Mouse (Mus musculus) gastrocnemius, postnatal 14 days (tissue): ENCODE results near the gene Dnah14. TPM values are rescaled to one million over a fixed set of nuclear protein-coding genes. Genes with fewer than 3 reads are reported as not detected.

ENCODE experiments used
- DNase-seq: peaks from one replicate; pipeline ENCODE4 v3.0.0; 2021; ENCODE audit warnings: mixed read lengths
- intact Hi-C: fragments of 180-260 bp; cut with DNase I; formaldehyde crosslinking; loops from one replicate; pipeline ENCODE4 v1.15.1; 2025; ENCODE audit warnings: low total_unique reads
- total RNA-seq, 2 experiments: library from RNA; stranded (reverse); gene quantifications; 2 replicates each; pipeline ENCODE4 v1.2.3; 2021

Dnah14 gene
- total RNA-seq, 2 experiments from 2014 or later, result 0.24 to 0.37 TPM

DNA sequence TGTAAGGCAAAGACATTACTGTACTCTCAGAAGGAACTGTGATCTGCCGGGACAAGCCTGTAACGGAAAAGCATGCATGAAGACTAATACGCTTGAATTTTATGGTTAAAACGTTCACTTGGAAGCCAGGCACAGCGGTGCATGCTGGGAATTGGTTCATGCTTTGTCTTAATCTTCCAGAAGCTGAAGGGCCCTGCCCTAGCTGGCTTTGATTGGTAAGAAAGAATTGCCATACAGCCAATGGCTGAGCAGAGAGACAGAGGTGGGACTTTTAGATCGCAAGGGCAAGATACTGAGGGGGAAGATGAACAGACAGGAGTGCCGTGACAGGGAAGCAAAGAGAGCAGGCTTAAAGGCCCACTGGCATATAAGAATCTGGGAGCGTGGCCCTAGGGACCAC, 6.8 kb downstream of the Dnah14 start:
- intact Hi-C loops, result no loop called here
- DNase-seq, result peak; percentile 20

DNA sequence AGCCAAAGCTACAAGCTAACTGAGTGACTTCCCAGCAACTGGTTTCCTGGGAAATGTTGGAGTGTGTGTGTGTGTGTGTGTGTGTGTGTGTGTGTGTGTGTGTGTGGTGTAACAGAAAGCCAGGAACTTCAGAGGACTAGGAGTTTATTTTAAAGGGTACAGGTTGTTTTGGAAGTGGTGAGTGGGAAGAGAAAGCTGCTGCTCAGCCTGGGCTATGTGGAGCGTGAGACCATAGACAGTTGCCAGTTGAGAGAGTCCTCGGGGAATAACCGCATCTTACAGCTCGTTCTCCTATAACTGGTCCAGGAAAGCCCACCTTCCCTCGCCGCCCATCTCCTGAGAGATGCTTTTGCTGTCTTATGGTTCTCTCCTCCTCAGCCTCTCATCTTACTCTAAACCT, 12.8 kb downstream of the Dnah14 start:
- intact Hi-C loops, result no loop called here
- no peak for DNase-seq

DNA sequence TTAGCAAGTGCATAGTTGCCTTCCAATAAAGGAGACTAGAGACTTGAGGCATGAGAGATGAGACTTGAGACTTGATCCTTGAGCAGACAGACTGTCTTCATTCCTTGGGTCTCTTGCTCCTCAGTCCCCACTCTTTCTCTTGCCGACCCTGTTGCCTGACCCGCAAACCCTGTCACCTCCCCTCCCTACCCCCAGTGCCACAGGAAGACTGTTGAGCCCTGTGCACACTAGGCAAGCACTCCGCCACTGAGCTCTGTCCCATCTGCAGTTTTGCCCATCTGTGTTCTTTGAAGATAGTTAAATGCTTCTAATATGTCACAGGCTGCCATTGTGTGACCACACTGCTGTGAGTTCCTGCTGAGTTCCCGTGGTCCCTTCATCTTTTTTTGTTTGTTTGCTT, 23.0 kb downstream of the Dnah14 start:
- no peak for DNase-seq
- intact Hi-C loops, result no loop called here

DNA sequence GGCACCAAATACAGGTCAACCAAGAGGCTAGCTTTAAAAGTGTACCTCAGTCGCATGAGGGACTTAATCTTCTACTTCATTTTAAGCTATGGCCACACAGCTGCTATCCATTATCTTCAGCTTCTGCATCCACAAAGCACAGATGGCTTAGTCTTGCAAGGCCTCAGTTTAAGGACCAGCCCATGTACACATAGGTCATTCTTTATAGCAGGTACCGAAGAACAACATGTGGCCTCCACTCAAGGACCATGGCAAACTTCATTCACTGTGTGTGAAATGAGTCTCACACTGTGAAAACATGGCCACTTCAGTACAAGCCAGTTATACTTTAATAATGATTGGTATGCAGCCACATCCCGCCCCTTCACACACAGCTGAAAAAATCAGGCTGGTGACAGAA, 34.8 kb downstream of the Dnah14 start:
- intact Hi-C loops, result loop anchor here (10.0 kb wide), 1 partner anchor 336 kb away; no protein-coding TSS in a partner anchor
- DNase-seq, result no peak

DNA sequence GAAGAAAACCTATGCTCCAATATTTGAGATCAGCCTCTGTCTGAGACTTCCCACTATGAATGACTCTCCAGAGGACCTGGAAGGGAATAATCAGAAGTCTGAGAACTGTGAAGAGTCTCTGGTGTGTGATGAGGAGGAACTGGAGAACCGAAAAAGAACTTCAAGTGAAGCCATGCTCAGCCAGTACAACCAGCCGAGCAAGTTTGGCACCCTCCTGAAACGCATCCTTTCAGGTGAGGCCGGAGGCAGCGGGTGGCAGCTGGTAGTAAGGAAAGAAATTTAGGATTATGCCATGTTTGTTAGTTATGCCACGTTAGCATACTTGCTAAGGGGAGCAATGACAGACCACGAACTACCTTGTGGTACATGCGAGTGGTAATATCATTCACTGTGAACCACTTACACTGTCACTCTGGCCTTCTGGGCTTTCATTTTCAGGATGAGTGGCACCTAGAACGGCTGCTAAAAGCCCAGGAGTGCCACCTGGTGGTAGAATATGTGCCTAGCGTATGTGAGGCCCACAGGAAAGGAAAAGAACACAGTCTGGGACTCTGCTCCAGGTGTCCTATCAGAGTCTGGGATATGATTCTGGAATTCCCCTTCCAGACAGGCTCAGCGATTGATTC, 39.6 kb downstream of the Dnah14 start:
- intact Hi-C loops, result loop anchor here (10.0 kb wide), 1 partner anchor 341 kb away; no protein-coding TSS in a partner anchor
- peak; percentile 58 for DNase-seq

DNA sequence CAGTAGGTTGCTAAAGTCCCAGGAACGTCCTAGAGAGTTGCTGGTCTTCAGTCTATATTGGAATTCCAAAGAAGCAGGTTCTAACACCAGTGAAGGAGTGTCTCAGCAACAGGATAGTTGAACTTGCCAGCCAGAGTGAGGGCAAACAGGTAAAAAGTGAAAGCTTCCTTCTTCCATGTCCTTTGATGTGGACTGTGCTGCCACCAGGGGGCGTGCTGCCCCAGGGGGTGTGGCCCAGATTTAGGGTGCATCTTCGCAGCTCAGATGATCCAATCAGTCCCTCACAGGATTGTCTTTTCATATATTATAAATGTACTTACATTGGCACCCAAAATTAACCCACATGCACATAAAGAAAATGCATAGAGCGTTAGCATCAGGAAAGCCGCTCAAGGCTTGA, 41.0 kb downstream of the Dnah14 start:
- DNase-seq, result no peak
- intact Hi-C loops, result loop anchor here (10.0 kb wide), 1 partner anchor 343 kb away; no protein-coding TSS in a partner anchor

DNA sequence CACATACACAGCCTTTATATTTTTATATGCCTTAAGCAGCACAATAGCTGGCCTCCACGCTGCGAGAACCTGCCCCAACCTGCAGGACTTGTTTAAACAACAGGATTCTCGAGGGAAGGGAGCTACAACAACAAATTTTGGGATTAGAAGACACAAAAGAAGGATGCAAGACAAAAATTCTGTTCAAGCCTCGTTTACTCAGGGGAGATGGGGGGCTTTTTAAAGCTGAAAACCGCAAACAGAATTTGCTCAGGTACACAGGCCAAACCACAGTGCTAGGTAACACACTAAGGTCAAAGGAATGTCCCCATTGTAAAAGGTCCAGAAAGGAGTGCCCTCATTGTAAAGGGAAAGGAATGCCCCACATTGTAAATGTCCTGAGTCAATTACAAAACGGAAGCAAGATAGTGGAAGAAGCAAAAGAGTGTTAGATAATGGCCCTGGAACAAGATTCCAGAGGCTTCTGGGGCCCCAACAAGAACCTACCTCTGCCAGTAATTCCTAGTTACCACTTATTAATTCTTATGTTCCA, 46.9 kb downstream of the Dnah14 start:
- intact Hi-C loops, result no loop called here
- DNase-seq, result no peak

DNA sequence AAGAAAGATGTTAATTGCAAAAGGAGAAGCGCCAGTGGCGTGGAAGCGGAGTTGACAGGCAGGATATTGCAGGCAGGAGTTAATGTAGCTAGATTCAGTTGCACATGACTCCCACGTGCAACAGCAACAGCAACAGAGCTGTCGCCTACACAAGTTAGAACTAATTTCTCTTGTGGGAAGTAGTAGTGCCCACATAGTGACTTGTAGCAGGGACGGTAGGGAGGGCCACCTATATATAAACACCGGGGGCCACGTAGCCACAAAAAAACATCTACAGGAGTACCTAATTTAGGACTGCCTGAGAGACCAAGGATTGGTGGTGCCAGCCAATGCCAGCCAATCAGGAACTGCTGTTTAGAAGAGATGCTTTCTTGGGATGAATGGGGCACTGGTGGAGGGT, 48.5 kb downstream of the Dnah14 start:
- intact Hi-C loops, result no loop called here

DNA sequence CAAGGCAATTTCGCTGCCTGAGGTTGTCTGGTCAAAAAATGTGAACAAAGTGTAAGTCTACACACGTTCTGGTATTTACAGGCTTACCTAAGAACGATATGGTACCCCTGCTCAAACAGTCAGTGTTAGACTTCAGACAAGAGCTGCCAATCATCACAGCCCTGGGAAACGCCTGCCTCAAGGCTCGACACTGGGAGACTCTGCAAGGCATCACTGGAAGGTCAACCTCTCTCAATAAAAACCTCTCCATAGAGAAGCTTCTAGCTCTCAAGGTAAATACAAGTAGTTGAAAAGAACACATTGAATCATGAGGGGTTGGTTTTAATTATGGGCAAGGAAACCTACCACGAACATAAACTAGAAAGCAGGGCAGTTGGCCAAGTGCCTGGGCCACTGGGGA, 51.9 kb downstream of the Dnah14 start:
- no peak for DNase-seq
- intact Hi-C loops, result no loop called here

More for the DNA sequence above, 48.5 kb downstream of the Dnah14 start:
- DNase-seq, result no peak

DNA sequence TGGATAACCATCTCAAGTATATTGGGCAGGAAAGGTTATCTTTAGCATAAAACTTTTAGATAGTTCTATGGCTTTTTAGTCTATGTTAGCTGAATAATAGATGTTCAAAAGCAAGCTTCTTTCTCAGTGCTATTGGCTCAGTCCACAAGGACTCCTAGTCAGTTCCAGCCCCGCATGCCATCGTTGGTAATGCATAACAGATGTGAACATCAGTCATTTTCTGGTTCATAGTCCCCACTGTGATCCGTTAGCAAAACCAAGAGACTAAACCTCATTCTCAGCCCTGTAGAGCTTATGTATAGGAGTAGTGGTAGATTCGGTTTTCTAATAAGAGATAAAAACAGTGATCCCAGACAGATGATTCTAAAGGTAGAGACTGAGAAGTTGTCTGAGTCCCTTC, 55.0 kb downstream of the Dnah14 start:
- DNase-seq, result no peak
- intact Hi-C loops, result no loop called here

DNA sequence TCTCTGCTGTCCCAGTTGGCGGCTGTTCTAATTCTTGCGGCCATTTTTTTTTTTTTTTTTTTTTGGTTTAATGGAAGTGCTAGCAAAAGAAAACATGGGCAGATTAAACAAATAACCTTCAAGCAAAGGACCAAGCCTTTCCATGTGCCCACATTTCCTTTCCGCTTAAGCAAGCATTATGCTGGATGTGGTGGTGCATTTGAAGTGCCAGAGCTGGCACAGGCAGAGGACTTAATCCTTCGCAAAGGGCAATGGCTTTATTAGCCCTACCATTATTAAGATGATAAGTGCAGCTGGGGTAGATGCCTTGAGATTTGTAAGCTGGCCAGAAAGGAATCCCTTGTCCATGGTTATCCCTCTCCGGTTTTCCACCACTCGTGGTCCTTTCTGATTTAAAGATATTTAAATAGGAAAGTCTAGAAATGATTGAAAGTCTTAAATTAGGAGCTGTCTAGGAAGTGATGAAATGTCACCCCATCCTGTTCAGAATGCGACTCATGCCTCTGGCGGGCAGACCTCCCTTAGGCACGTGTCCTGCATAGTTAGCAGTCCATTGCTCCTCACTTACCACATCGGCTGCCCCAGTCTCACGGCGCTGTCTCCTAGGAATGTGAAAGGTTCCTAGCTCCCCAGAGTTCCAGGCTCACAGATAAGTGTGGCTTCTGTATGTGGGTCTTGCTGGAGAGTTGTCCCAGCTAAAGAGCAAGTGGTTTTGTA, 61.8 kb downstream of the Dnah14 start:
- DNase-seq, result no peak
- intact Hi-C loops, result no loop called here

DNA sequence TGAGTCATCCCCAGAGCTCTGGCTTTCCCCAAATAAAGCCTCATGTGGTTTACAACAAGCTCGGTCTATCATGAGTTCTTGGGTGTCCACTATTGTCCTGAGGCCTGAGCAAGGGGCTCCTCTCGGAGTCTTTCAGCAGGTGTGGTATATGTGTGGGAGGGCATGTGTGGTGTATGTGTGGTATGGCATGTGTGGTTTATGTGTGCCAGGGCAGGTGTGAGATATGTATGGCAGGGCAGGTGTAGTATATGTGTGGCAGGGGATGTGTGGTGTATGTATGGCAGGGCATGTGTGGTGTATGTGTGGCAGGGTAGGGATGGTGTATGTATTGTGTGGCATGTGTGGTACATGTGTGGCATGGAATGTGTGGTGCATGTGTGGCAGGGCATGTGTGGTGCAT, 64.0 kb downstream of the Dnah14 start:
- no peak for DNase-seq
- intact Hi-C loops, result no loop called here

DNA sequence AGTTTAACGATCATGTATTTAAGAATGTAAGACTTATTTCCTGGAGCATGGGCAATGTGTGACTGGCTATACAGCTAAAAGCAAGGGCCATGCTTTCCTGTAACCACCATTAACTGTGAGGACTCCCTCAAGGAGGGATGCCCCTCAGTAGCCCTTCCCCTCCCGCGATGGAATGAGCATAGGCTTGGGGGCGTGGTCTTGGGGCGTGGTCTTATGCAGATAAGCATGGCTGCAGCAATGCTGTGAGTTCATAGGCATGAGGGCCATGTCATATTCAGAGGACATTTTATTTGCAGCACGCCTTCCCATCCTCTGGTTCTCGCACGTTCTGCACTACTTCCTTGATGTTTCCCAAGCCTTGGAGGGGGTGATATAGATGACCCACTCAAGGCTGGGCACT, 71.1 kb downstream of the Dnah14 start:
- no peak for DNase-seq

DNA sequence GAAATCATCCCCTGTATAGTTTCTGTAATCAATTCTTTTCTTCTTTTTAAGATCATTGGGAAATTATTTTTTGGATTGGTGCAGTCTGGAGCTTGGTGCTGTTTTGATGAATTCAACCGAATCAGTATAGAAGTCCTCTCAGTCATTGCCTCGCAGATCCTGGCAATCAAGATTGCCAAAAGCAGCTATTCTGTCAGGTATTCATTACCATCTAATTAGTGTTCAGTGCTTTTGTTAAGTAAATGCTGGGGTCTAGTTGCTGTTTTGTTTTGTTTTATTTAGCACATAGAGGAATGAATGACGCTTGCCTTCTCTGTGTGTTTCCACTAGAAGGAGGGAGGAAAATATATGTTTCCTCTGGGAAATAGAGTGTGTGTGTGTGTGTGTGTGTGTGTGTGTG, 77.1 kb downstream of the Dnah14 start:
- no peak for DNase-seq
- intact Hi-C loops, result no loop called here

More for the DNA sequence above, 71.1 kb downstream of the Dnah14 start:
- intact Hi-C loops, result no loop called here

DNA sequence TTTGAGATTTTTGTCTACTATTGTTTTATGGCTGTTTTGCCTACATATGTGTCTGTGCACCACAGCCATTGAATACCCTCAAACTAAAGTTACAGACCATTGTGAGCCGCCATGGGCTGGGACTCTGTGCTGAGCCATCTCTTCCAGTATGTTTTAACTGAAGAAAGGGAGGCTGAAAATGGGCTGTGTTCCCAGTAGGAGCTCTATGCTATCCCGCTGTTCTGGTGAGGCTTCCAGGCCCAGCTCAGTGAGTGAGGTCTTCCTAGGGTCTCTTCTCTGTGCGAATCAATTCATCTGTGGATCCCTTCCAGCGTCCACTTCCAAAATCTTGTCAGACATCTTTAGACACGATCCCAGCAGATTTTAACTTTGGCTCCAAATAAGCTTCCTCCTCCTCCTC, 80.1 kb downstream of the Dnah14 start:
- intact Hi-C loops, result no loop called here
- no peak for DNase-seq

DNA sequence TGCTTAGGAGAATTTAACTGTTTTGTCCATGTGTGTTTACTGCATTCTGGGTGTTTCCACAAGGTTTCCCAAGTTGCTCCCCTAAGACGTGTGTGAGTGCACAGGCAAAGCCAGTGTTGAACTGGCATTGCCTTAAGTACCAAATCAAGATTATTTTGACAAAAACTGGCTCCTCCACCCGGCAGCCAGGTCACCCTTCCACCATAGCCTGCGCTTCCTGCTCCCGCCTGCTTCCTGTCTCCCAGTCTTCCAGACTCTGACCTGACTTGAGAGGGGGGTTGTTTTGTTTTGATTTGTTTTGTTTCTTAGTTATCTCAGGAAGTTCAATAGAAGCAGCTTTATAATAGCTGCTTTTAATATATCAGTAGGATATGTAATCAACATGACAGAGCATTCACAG, 90.4 kb downstream of the Dnah14 start:
- intact Hi-C loops, result no loop called here
- DNase-seq, result no peak

DNA sequence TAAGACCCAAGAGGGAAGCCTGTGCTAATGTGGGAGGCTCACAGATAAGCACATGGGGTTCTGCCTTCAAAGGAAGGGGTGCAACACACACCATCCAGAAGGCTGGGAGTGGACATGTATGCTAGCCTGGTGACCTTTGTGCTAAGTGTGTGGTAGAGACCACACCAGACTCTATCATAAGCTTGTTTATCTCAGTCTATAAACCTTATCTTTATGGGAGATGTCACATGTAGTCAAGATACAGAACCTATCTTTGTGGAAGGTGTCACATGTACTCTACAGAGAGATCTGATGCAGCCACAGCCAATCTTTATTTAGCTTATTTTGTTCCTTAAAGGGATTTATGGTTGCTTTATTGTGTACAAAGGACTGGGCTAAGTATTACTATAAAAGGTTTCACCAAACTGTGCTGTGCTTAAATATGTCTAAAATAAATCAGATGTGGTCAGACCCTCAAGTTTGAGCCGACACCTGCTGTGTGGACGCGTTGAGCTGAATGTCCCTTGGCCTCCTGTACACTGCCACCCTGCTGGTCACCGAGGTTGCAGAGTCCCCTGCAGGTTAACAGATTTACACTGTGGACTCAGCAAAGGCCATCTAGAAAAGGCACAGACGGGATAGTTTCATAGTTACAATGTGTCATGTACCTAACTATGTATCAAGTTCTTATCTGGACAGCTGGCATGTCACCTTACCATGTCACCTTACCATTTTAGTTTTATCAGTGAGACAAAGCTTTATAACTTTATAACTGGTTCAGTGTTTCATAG, 118.6 kb downstream of the Dnah14 start:
- intact Hi-C loops, result no loop called here

DNA sequence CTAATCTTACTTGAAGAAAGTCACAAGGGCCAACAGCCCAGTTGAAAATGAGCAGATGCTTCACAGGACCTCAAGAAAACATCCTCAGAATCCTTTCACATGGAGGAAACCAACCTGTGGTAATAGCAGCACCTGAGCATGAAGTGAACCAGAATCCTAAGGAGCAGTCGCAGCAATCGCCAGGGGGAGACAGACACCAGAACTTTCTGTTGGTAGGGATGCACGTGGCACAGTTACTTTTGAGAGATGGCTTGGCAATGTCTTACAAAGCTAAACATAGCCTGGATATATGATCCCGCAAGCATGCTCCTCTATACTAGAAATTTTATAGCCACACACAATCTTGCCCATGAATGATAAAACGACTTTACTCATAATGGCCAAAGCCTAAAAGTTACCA, 152.3 kb downstream of the Dnah14 start:
- intact Hi-C loops, result no loop called here
- DNase-seq, result peak; percentile 32

More for the DNA sequence above, 118.6 kb downstream of the Dnah14 start:
- no peak for DNase-seq

DNA sequence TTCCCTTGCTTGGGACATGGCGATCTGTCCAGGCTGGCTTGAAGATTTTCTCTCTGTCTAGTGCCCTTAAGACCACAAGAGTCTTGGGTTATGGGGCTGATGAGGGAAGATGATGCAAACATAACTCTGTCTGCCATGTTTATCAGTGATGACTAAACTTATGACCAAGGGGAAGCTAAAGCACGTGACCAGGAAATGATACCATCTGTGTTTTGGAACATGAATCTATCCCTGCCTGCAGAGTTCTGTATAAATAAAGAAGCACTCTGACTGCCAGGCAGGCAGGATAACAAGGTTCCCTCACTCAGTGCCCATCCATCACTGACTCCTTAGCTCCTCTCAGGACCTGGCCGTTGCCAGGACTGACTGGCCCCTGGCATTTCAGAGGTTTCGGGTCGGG, 157.2 kb downstream of the Dnah14 start:
- DNase-seq, result no peak
- intact Hi-C loops, result loop anchor here (5.0 kb wide), 1 partner anchor 149 kb away; no protein-coding TSS in a partner anchor

DNA sequence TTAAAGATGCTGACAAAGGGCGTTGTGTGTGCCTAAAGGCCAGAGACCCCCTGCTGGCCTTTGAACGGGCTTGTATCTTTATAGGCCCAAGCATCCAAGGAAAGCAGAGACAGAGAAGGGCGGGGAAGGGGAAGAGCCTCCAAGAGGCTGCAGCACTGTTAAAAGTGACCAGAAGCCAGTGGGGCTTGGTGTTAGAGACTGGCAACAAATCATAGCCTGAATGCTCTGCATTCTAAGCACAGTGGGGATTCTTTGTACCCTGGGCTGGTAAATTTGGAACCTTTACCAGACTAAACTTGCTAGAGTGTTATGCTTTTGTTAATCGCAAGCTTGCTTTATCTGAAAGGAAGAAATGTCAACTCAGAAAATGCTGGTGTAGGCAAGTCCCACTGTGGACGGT, 163.9 kb downstream of the Dnah14 start:
- DNase-seq, result no peak
- intact Hi-C loops, result no loop called here
